Mouse (Mus musculus): ENCODE results near the gene Arl6ip1. TPM values are rescaled to one million over a fixed set of nuclear protein-coding genes. Genes with fewer than 3 reads are reported as not detected.

Arl6ip1 gene
- polyA plus RNA-seq, 1 experiment from 2014 or later: 423 TPM

DNA sequence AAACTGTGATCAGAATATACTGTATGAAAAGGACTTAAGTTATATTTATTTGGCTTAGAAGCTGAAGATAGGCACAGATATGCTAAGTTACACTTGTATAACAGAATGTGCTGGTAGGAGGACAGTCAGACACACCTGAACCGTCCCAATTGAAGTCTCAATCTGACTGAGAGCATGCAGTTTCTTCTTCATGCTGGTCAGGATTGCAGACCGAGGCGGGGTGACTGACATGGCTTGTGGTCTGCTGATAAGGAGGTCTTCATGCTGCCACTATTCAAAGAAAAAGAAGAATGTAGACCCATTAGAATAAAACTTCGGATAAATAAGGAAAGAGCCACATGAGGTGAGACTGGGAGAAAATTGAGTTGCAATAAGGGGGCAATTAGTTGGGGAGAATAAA, 13.7 kb upstream of the Arl6ip1 start:
- Histone ChIP-seq H3K4me1 (ENCODE audit: control insufficient read depth, insufficient read depth, low read length) (no peaks in the 10 kb centered on the region), H3K27ac (replicated peaks; ENCODE audit: low read depth, low read length) (no peak overlapping the region), H3K4me3 (ENCODE audit: low read depth, low read length) (no peak overlapping the region), H3K36me3 (ENCODE audit: control insufficient read depth, insufficient read depth, low read length) (peaks cover 15% of the 10 kb centered on the region; the same call in 1 of the 2 replicates), H3K9ac (ENCODE audit: low read length) (no peak overlapping the region), H3K27me3 (ENCODE audit: control insufficient read depth, insufficient read depth, low read length) (no peaks in the 10 kb centered on the region), H3K4me2 (ENCODE audit: low read depth, severe bottlenecking) (no peak overlapping the region), H3K9me3 (ENCODE audit: control insufficient read depth, low read length) (no peaks in the 10 kb centered on the region)
- ATAC-seq (ENCODE audit: insufficient number of reproducible peaks, low FRiP score, low TSS enrichment, low read depth): no peak
- 91% methylated on average over 4 of the region's 4 CpGs for WGBS
- DNase-seq (ENCODE audit: low spot score): no peak

DNA sequence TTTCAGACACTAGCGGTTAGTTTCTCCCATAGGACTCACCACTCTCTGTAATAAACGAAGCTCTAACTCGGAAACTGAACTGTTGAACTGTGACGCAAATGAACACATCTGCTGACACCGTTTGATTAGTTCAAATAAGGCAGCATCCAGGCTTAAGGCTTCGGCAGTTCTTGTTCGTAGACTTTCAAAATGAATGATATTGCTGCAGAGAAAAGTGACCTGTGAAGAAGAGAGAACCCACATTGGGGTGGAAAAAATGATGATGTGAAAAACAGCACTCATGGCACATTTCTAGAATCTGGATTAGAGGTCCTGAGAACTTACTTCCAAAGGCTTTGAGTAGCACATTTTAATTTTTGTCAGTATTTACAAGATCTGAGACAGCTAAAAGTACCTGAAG, 11.8 kb upstream of the Arl6ip1 start:
- Histone ChIP-seq H3K27ac (replicated peaks; ENCODE audit: low read depth, low read length) (no peak overlapping the region), H3K36me3 (ENCODE audit: control insufficient read depth, insufficient read depth, low read length) (peaks cover 13% of the 10 kb centered on the region; the same call in 1 of the 2 replicates), H3K27me3 (ENCODE audit: control insufficient read depth, insufficient read depth, low read length) (no peaks in the 10 kb centered on the region), H3K9me3 (ENCODE audit: control insufficient read depth, low read length) (no peaks in the 10 kb centered on the region), H3K4me2 (ENCODE audit: low read depth, severe bottlenecking) (no peak overlapping the region), H3K4me1 (ENCODE audit: control insufficient read depth, insufficient read depth, low read length) (no peaks in the 10 kb centered on the region), H3K9ac (ENCODE audit: low read length) (no peak overlapping the region), H3K4me3 (ENCODE audit: low read depth, low read length) (no peak overlapping the region)
- DNase-seq (ENCODE audit: low spot score) (no peak), ATAC-seq (ENCODE audit: insufficient number of reproducible peaks, low FRiP score, low TSS enrichment, low read depth) (no peak)
- WGBS: 93% methylated on average over 7 of the region's 7 CpGs

DNA sequence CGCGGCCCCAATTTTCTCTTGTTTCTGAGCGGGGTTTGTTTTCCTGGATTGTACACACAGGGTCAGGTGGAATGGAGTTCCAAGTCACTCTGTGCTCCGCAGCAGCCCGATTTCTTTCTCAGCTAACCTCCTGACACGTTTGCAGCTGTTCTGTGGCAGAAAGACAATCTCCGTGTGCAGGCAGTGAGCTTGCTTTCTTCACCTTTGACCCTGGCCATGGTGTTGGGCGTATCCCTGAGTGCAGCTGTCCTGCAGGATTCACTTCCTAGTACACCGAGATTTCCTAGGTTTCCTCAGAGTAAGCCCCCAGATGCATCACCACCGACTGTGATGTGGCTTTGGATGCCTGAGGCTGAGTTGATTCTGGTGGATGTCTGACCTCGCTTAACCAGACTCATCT, 5.7 kb upstream of the Arl6ip1 start:
- ATAC-seq (ENCODE audit: insufficient number of reproducible peaks, low FRiP score, low TSS enrichment, low read depth) (no peak), DNase-seq (ENCODE audit: low spot score) (no peak)
- Histone ChIP-seq H3K4me2 (ENCODE audit: low read depth, severe bottlenecking) (no peak overlapping the region), H3K4me3 (ENCODE audit: low read depth, low read length) (no peak overlapping the region), H3K27ac (replicated peaks; ENCODE audit: low read depth, low read length) (no peak overlapping the region), H3K4me1 (ENCODE audit: control insufficient read depth, insufficient read depth, low read length) (no peaks in the 10 kb centered on the region), H3K36me3 (ENCODE audit: control insufficient read depth, insufficient read depth, low read length) (peaks cover 9% of the 10 kb centered on the region; the same call in 1 of the 2 replicates), H3K9me3 (ENCODE audit: control insufficient read depth, low read length) (no peaks in the 10 kb centered on the region), H3K27me3 (ENCODE audit: control insufficient read depth, insufficient read depth, low read length) (no peaks in the 10 kb centered on the region), H3K9ac (ENCODE audit: low read length) (no peak overlapping the region)
- 82% methylated on average over 11 of the region's 11 CpGs for WGBS

DNA sequence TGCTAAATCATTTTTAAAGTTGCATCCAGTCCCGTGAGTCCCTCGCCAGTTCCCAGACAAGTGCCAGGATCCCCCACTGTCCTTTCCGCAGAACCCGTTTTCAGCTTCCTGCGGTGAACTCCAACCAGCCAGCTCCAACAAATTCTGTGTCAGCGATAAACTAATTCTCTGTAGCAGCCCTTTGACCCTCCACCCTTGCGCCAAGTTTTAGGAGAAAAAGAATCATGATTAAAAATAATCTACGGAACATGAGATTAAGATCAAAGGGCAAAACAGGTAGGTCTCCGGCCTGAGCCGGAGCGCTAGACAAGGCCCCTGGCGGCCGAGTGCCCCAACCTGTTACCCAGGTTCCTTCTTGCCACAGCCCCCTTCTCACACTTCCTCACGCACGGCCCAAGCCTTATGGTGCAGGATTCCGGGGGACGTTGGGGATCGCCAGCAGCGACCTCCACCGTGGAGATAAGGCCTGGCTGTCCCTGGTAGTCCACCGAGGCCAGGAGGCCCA, 485 bp downstream of the Arl6ip1 start:
- ATAC-seq (ENCODE audit: insufficient number of reproducible peaks, low FRiP score, low TSS enrichment, low read depth) (peak; percentile 75), DNase-seq (ENCODE audit: low spot score) (no peak)
- WGBS: under 1% methylated on average over 21 of the region's 21 CpGs
- H3K27me3 ChIP-seq (ENCODE audit: control insufficient read depth, insufficient read depth, low read length): no peaks in the 10 kb centered on the region
- no peaks in the 10 kb centered on the region for H3K9me3 ChIP-seq (ENCODE audit: control insufficient read depth, low read length)
- H3K4me3 ChIP-seq (ENCODE audit: low read depth, low read length): peak overlapping the region; percentile 66
- peaks cover 12% of the 10 kb centered on the region; the same call in 1 of the 2 replicates for H3K36me3 ChIP-seq (ENCODE audit: control insufficient read depth, insufficient read depth, low read length)
- H3K27ac ChIP-seq (replicated peaks; ENCODE audit: low read depth, low read length): peak overlapping the region; percentile 84
- H3K9ac ChIP-seq (ENCODE audit: low read length): peak overlapping the region; percentile 76
- peak overlapping the region; percentile 43 for H3K4me2 ChIP-seq (ENCODE audit: low read depth, severe bottlenecking)
- 0 out of 2 replicates have a peak, but pooled peaks cover 3% of the 10 kb centered on the region for H3K4me1 ChIP-seq (ENCODE audit: control insufficient read depth, insufficient read depth, low read length)

DNA sequence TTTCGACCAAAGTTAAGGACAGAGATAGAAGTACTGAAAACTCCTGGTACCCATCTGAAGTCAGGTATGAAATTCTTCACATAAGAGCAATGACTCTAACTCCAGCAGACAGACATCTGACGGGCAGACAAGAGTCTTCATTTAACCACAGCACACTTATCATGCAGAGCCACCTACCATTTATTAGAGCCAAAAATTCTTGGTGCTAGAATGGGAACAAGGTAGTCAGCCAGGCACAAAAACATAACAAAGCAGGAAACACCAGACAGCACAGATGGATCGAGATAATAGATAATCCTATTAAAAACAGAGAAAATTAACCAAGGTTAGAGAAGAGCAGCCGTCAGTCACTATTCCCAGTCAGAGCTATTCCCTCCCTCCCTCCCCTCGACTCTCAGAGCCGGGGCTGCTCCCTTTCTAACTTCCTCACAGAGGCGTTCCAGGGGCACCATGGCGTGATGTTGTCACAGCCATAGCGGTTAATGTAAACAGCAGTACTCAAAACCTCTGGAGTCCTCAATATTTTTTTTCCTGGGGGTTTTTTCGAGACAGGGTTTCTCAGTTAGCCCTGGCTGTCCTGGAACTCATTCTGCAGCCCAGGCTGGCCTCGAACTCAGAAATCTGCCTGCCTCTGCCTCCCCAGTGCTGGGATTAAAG, 3.1 kb downstream of the Arl6ip1 start:
- Histone ChIP-seq H3K9me3 (ENCODE audit: control insufficient read depth, low read length) (no peaks in the 10 kb centered on the region), H3K36me3 (ENCODE audit: control insufficient read depth, insufficient read depth, low read length) (peaks cover 21% of the 10 kb centered on the region; the same call in 1 of the 2 replicates), H3K27ac (replicated peaks; ENCODE audit: low read depth, low read length) (no peak overlapping the region), H3K4me3 (ENCODE audit: low read depth, low read length) (no peak overlapping the region), H3K4me2 (ENCODE audit: low read depth, severe bottlenecking) (no peak overlapping the region), H3K27me3 (ENCODE audit: control insufficient read depth, insufficient read depth, low read length) (no peaks in the 10 kb centered on the region), H3K9ac (ENCODE audit: low read length) (no peak overlapping the region), H3K4me1 (ENCODE audit: control insufficient read depth, insufficient read depth, low read length) (0 out of 2 replicates have a peak, but pooled peaks cover 3% of the 10 kb centered on the region)
- no peak for DNase-seq (ENCODE audit: low spot score)
- WGBS: 85% methylated on average over 11 of the region's 11 CpGs
- ATAC-seq (ENCODE audit: insufficient number of reproducible peaks, low FRiP score, low TSS enrichment, low read depth): no peak

DNA sequence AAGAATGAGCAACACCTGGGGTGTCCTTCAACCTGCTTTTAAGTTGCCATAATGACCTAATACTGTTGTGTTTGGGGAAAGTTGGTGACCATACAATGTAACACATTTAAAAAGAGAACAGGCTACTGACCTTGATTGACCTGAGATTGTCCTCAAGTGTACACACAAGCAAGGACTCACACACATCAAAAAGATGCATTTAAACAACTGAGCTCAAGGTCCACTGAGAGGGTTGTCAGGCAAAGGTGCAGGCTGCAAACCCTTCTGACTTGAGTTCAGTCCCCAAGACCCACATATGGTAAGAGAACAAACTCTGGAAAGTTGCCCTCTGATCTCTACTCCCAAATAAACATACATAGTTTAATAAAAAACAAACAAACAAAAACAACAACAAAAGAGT, 3.7 kb downstream of the Arl6ip1 start:
- peaks cover 24% of the 10 kb centered on the region; the same call in 1 of the 2 replicates for H3K36me3 ChIP-seq (ENCODE audit: control insufficient read depth, insufficient read depth, low read length)

DNA sequence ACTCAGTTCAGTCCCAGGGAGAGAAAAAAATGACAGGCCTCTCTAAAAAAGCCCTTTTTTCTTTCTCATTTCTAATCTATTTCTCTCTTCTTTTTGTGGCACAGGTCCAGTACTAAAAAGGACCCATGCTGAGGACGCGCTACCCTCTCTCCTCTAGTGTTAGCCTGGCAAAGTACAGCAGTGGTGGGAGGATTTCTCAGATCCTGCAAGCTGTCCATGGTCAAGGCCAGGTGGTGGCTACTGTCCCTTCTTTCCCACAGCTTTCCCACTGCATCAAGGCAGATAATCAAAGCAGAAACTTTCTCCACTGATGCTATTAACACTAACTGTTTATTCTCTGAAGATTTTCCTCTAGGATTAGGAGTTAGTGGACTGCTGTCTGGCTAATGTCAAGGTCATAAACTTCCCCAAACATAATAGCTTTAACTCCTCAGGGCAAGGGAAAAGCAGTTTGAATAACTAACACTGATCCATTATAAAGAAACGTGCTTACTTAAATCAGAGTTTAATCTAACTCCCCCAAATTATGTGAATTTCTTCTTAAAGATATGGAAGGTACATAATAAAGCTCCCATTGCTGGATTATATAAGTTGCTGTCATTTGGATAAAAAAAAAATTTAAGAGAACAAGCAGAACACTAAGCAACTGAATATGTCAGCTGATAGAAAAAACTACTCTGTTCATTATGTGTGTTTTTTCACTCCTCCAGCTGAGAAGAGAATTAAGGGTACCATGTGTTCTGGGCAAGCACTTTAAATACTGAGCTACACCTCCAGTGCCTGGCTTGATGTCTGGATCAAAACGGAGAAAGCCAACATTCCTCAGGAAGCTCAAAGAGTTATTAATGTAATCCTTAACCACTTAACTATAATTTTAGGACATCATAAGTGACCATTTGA, 5.7 kb downstream of the Arl6ip1 start:
- H3K9me3 ChIP-seq (ENCODE audit: control insufficient read depth, low read length): no peaks in the 10 kb centered on the region
- H3K4me3 ChIP-seq (ENCODE audit: low read depth, low read length): no peak overlapping the region
- ATAC-seq (ENCODE audit: insufficient number of reproducible peaks, low FRiP score, low TSS enrichment, low read depth) (no peak), DNase-seq (ENCODE audit: low spot score) (no peak)
- H3K4me1 ChIP-seq (ENCODE audit: control insufficient read depth, insufficient read depth, low read length): 0 out of 2 replicates have a peak, but pooled peaks cover 3% of the 10 kb centered on the region
- 92% methylated on average over 4 of the region's 4 CpGs for WGBS
- H3K36me3 ChIP-seq (ENCODE audit: control insufficient read depth, insufficient read depth, low read length): peaks cover 35% of the 10 kb centered on the region
- H3K4me2 ChIP-seq (ENCODE audit: low read depth, severe bottlenecking): no peak overlapping the region
- no peak overlapping the region for H3K9ac ChIP-seq (ENCODE audit: low read length)
- no peak overlapping the region for H3K27ac ChIP-seq (replicated peaks; ENCODE audit: low read depth, low read length)
- H3K27me3 ChIP-seq (ENCODE audit: control insufficient read depth, insufficient read depth, low read length): no peaks in the 10 kb centered on the region

More for the DNA sequence above, 3.7 kb downstream of the Arl6ip1 start:
- no peaks in the 10 kb centered on the region for H3K27me3 ChIP-seq (ENCODE audit: control insufficient read depth, insufficient read depth, low read length)
- no peak for DNase-seq (ENCODE audit: low spot score)
- no peak overlapping the region for H3K9ac ChIP-seq (ENCODE audit: low read length)
- no peak overlapping the region for H3K4me2 ChIP-seq (ENCODE audit: low read depth, severe bottlenecking)
- no peak for ATAC-seq (ENCODE audit: insufficient number of reproducible peaks, low FRiP score, low TSS enrichment, low read depth)
- H3K27ac ChIP-seq (replicated peaks; ENCODE audit: low read depth, low read length): no peak overlapping the region
- H3K4me3 ChIP-seq (ENCODE audit: low read depth, low read length): no peak overlapping the region
- H3K9me3 ChIP-seq (ENCODE audit: control insufficient read depth, low read length): no peaks in the 10 kb centered on the region
- H3K4me1 ChIP-seq (ENCODE audit: control insufficient read depth, insufficient read depth, low read length): 0 out of 2 replicates have a peak, but pooled peaks cover 3% of the 10 kb centered on the region

DNA sequence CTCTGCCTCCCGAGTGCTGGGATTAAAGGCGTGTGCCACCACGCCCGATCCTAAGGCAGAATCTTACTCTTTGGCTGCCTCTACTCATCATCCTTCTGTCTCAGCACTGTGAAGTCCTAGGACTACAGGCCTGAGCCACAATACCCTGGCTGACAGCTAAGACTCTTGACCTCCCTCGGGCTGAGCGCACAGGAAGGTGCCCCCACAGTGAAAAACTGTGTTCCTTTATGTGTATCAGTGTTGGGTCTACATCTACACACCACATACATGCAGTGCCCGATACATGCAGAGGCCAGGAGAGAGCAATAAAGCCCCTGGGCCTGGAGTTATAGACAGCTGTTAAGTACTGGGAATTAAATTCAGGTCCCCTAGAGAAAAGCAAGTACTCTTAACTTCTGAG, 7.2 kb downstream of the Arl6ip1 start:
- Histone ChIP-seq H3K4me1 (ENCODE audit: control insufficient read depth, insufficient read depth, low read length) (0 out of 2 replicates have a peak, but pooled peaks cover 3% of the 10 kb centered on the region), H3K4me3 (ENCODE audit: low read depth, low read length) (no peak overlapping the region), H3K36me3 (ENCODE audit: control insufficient read depth, insufficient read depth, low read length) (peaks cover 37% of the 10 kb centered on the region), H3K27ac (replicated peaks; ENCODE audit: low read depth, low read length) (no peak overlapping the region), H3K9ac (ENCODE audit: low read length) (no peak overlapping the region), H3K9me3 (ENCODE audit: control insufficient read depth, low read length) (no peaks in the 10 kb centered on the region), H3K4me2 (ENCODE audit: low read depth, severe bottlenecking) (no peak overlapping the region), H3K27me3 (ENCODE audit: control insufficient read depth, insufficient read depth, low read length) (no peaks in the 10 kb centered on the region)
- WGBS: 96% methylated on average over 7 of the region's 7 CpGs
- DNase-seq (ENCODE audit: low spot score) (no peak), ATAC-seq (ENCODE audit: insufficient number of reproducible peaks, low FRiP score, low TSS enrichment, low read depth) (no peak)

Measured in limb, embryonic 11.5 days (tissue).